Mouse (Mus musculus) embryonic stem cell, embryonic (primary cell): Measurements from ENCODE around the gene Gm4301.
"Not testable (repeated sequence)": the region's sequence is repeated elsewhere in the genome, so short reads cannot be mapped to it uniquely, and the experiment has no call there.

Experiments
- CTCF ChIA-PET, 4 experiments: fragments of 300-600 bp in 2 of 4; fragments of 350-600 bp in 2 of 4; sonication (Branson Sonifier 250); formaldehyde crosslinking; loops; one replicate each; lab custom pipeline; 2022; ENCODE audit warnings: inconsistent platforms in 2 of 4; lab: Charles Lee
- POLR2A ChIA-PET, 4 experiments: fragments of 300-600 bp in 2 of 4; fragments of 350-600 bp in 2 of 4; sonication (Branson Sonifier 250); formaldehyde crosslinking; loops; one replicate each; lab custom pipeline; 2022; ENCODE audit warnings: antibody characterized with exemption in 4 of 4, inconsistent platforms in 1 of 4; lab: Charles Lee

Gene Gm4301

GRCm38 (mm10) chr10:100335376-100335775 is at the start of gene Gm4301:
Gene Gm4301, plus strand, starts transcription at chr10:100335676.
- CTCF ChIA-PET, POLR2A ChIA-PET: not testable (repeated sequence)

GRCm38 (mm10) chr10:100296105-100296504 is 39.4 kb upstream of the Gm4301 start:
- ChIA-PET CTCF (no interaction called here), POLR2A (no interaction called here)

DNA sequence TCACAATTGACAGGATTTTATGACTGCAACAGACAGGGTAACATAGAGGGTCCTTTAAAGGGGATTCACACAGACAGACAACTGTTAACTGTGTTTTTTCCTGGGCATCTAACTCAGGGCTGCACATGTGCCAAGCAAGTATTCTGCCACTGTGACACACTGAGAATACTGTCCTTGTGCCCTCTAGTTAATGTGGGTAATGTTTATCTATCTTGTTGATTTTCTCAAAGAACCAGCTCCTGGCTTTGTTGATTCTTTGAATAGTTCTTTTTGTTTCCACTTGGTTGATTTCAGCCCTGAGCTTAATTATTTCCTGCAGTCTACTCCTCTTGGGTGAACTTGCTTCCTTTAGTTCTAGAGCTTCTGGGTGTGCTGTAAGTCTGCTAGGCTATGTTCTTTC is 35.4 kb upstream of the Gm4301 start:
- POLR2A ChIA-PET, CTCF ChIA-PET: not testable (repeated sequence)

- POLR2A ChIA-PET, CTCF ChIA-PET: not testable (repeated sequence)
These were observed 5.1 kb downstream of the Gm4301 start, which contains the start of gene Gm4302 for GRCm38 (mm10) chr10:100340536-100340935. Gene Gm4302, plus strand, starts transcription at chr10:100340836.

- CTCF ChIA-PET, POLR2A ChIA-PET: not testable (repeated sequence)
These were observed 10.2 kb downstream of the Gm4301 start, which contains the start of gene Gm4303 for GRCm38 (mm10) chr10:100345672-100346071. Gene Gm4303, plus strand, starts transcription at chr10:100345972.

GRCm38 (mm10) chr10:100350793-100351192 is 15.3 kb downstream of the Gm4301 start, which contains the start of gene Gm4305:
Gene Gm4305, plus strand, starts transcription at chr10:100351093.
- POLR2A ChIA-PET = not testable (repeated sequence)

DNA sequence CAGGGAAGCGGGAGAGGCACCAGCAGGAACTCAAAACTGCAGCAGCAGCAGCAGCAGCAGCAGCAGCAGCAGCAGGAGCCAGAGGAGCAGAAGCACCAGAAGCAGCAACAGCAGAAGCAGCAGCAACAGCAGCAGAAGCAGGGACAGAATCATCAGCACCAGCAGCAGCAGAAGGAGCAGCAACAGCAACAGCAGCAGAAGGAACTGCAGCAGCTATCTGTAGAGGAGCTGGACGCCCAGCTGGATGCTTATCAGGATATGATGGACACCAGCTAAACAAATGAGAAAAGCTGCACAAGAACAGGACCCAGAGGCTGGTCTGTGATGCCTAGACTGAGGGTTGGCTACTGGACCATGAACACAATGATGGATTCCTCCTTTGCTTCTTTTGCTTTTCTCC is 21.4 kb downstream of the Gm4301 start:
- CTCF ChIA-PET = not testable (repeated sequence)

More at GRCm38 (mm10) chr10:100350793-100351192, 15.3 kb downstream of the Gm4301 start, which contains the start of gene Gm4305:
- CTCF ChIA-PET = not testable (repeated sequence)

DNA sequence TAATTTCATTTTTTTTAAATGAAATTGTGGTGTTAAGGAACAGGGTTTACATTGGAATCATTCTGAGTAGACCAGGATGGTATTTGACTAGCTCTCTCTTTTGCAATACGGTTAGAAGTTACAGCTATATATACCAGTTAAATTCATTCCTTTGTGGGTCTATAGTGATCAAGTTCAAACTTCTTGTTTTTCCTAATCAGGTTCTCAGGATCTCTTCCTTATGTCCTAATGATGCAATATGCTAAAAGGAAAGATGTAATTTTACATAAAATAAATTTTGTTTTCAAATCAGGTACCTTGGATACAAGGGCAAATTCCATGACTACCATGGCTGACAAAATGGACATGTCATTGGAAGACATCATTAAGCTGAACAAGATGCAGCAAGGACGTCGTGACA is 25.6 kb downstream of the Gm4301 start, which contains the start of gene Gm4307:
Gene Gm4307, plus strand, starts transcription at position 301 of the 400 bp plus-strand sequence.
- CTCF ChIA-PET = not testable (repeated sequence)

More for the DNA sequence above, 21.4 kb downstream of the Gm4301 start:
- POLR2A ChIA-PET = not testable (repeated sequence)

DNA sequence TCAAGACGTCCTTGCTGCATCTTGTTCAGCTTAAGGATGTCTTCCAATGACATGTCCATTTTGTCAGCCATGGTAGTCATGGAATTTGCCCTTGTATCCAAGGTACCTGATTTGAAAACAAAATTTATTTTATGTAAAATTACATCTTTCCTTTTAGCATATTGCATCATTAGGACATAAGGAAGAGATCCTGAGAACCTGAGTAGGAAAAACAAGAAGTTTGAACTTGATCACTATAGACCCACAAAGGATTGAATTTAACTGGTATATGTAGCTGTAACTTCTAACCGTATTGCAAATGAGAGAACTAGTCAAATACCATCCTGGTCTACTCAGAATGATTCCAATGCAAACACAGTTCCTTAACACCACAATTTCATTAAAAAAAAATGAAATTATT is 47.0 kb downstream of the Gm4301 start, which contains the start of gene Gm4312:
Gene Gm4312, minus strand, starts transcription at position 101 of the 400 bp plus-strand sequence.
- POLR2A ChIA-PET = not testable (repeated sequence)

More for the DNA sequence above, 25.6 kb downstream of the Gm4301 start, which contains the start of gene Gm4307:
- POLR2A ChIA-PET = not testable (repeated sequence)

More for the DNA sequence above, 47.0 kb downstream of the Gm4301 start, which contains the start of gene Gm4312:
- CTCF ChIA-PET = not testable (repeated sequence)
